Mouse (Mus musculus) limb, embryonic 10.5 days (tissue): ENCODE results near the gene Gm10600. TPM values are rescaled to one million over a fixed set of nuclear protein-coding genes. Genes with fewer than 3 reads are reported as not detected.
"Not testable (repeated sequence)": the region's sequence is repeated elsewhere in the genome, so short reads cannot be mapped to it uniquely, and the experiment has no call there.

Experiments used
- DNase-seq: peaks from one replicate; pipeline ENCODE4 v3.0.0-alpha.2; 2017; ENCODE audit warnings: low spot score
- H3K27ac ChIP-seq: fragments of 300-500 bp; sonication (generic); 2 replicates; pipeline ENCODE4 v1.5.1; 2016; ENCODE audit warnings: mild to moderate bottlenecking
- H3K27me3 ChIP-seq: fragments of 300-500 bp; sonication (generic); 2 replicates; pipeline ENCODE4 v1.6.1; 2016; ENCODE audit warnings: low read depth, mild to moderate bottlenecking; ENCODE audit not compliant: poor library complexity, severe bottlenecking
- H3K36me3 ChIP-seq: fragments of 300-500 bp; sonication (generic); 2 replicates; pipeline ENCODE4 v1.6.1; 2016; ENCODE audit warnings: mild to moderate bottlenecking, moderate library complexity
- H3K4me1 ChIP-seq: fragments of 300-500 bp; sonication (generic); 2 replicates; pipeline ENCODE4 v1.6.1; 2016
- H3K4me3 ChIP-seq: fragments of 300-500 bp; sonication (generic); 2 replicates; pipeline ENCODE4 v1.5.1; 2016; ENCODE audit warnings: mild to moderate bottlenecking, moderate library complexity
- H3K9me3 ChIP-seq: fragments of 300-500 bp; sonication (generic); replicated peaks from 2 replicates; pipeline ENCODE4 v1.6.1; 2016; ENCODE audit warnings: mild to moderate bottlenecking
- WGBS: fragments of 180-500 bp; shearing (Covaris S2); methylation state at CpG from one replicate; pipeline ENCODE4 v1.1.7; 2016; 5-methylcytosine and 5-hydroxymethylcytosine counted together
- polyA plus RNA-seq: library from polyadenylated mRNA; unstranded; fragments of >200 nt; fragmentation: Nextera tagmentation; extraction: Ambion mirVana; gene quantifications from 2 replicates; pipeline ENCODE4 v1.2.1, GENCODE M21; 2016

Gm10600 gene
- not detected in 2 replicates for polyA plus RNA-seq

DNA sequence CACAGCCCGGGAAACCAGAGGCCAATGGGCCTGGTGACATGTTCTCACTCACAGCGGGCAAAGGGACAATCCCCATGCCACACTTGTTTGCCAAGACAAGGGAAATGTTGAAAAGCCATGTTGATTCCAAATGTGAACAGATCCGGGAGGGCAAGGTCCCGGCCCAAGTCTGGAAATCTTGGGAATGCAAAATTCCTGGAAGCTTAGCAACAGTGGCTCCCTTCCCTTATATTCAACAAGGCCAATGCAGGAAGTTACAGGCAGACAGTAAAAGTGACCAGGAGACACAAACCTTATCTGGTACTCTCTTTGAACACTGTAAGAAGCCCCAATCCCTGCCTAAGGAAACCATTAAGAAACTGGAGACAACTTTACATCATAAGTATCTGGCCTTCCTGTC lies at the start of gene Gm10600:
TSS of gene Gm10600 (plus strand) at position 301 of the 400 bp plus-strand sequence.
- not testable (repeated sequence) for H3K9me3 ChIP-seq, H3K4me1 ChIP-seq, H3K36me3 ChIP-seq, H3K4me3 ChIP-seq, H3K27ac ChIP-seq, H3K27me3 ChIP-seq, DNase-seq
- WGBS, result no CpG with 5 or more reads among the region's 4 CpGs

- not testable (repeated sequence) for DNase-seq, H3K27ac ChIP-seq, H3K4me3 ChIP-seq, H3K27me3 ChIP-seq, H3K4me1 ChIP-seq, H3K9me3 ChIP-seq, H3K36me3 ChIP-seq
- no CpG with 5 or more reads among the region's 5 CpGs for WGBS
These were observed 15.0 kb downstream of the Gm10600 start, which contains the start of gene Ccl21b for GRCm38 (mm10) chr4:42255467-42255866. Gene Ccl21b (plus strand): TSS chr4:42255767.

Other genes with a start within 250 kb of the Gm10600 start
- not detected in 2 replicates for gene Gm21093, start 205.9 kb upstream of the Gm10600 start, polyA plus RNA-seq
- not detected in 2 replicates for gene Gm3893, start 149.4 kb upstream of the Gm10600 start, polyA plus RNA-seq
- 1.2 TPM in 1 of 2 replicates, not detected in the other for gene Gm13304, start 125.8 kb upstream of the Gm10600 start, polyA plus RNA-seq
- gene Gm13306, start 87.2 kb upstream of the Gm10600 start, polyA plus RNA-seq, result not detected in 2 replicates
- gene Gm13305, start 72.0 kb upstream of the Gm10600 start, polyA plus RNA-seq, result not detected in 2 replicates
- gene Ccl21b, start 15.1 kb downstream of the Gm10600 start, polyA plus RNA-seq, result not detected in 2 replicates
- not detected in 2 replicates for gene Gm21953, start 53.6 kb downstream of the Gm10600 start, polyA plus RNA-seq
- gene Fam205a3, start 77.7 kb downstream of the Gm10600 start, polyA plus RNA-seq, result not detected in 2 replicates
- not detected in 2 replicates for gene Gm21586, start 198.7 kb downstream of the Gm10600 start, polyA plus RNA-seq
- gene Gm2163, start 226.1 kb downstream of the Gm10600 start, polyA plus RNA-seq, result 0.10 TPM in 1 of 2 replicates, not detected in the other